Mouse (Mus musculus) monocyte, adult 2 months (primary cell): Measurements from ENCODE around the gene Cnnm2.
A peak's percentile ranks its signal among the peaks of the same experiment; 100 is the strongest.

ENCODE experiments used
- DNase-seq, 2 experiments: peaks; one replicate each; pipeline ENCODE4 v3.0.0; 2022; ENCODE audit warnings: low spot score in 2 of 2, low read depth in 1 of 2

Gene Cnnm2

DNA sequence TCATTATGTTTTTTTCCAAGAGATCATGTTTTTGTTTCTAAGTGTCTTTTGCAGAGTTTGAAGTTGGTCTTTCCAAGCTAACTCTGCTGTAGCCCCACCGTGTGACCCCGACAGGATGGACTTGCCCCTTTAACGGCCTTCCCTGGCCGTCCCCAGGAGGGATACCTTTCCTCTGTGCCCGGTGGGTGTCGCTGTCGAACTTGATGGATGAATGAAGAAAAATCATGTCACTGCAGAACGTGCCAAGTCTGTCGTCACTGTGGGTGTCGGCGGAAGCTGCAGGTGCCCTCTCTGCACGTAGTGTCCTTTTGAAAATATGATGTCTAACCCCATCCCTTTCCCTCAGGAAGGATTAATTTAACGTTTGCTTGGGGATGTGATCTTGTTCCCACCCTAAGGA, 117.0 kb downstream of the Cnnm2 start:
- no peak for DNase-seq

DNA sequence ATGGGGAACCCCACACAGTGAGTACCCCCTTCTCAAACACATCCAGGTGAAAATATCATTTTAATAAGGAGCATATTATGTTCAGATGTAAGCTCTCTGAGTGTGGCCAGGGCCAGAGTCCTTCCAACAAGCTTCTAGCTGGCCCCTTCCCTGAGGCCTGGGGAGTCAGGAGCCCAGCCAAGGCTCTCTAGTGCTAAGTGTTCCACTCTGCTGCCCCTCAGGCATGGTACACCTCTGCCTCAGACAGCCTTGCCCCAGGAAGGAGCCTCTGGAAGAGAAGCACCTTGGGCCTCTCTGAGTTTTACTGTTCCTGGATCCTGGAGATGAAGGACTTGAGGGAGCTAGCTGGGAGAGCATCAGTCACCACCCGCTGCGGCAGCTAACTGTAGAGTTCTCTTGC, 118.5 kb downstream of the Cnnm2 start:
- DNase-seq, result no peak

DNA sequence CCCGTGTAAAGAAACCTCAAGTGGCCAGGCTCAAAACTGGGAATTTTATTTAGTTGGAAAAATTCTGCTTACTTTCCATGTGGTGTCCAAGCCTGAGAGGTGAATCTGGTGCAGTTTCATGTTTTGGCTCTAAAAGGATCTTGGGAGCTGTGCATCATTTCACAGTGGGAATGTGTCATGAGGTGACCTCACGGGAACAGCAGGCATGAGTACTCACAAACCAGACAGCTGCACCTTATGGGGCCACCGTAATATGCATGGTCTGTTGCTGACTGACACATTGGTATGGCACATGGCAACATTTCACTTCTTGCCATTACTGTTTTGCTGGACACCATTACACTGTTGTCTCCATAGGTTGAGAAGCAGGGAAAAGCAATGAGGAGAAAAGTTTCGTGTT, 124.0 kb downstream of the Cnnm2 start:
- DNase-seq, result no peak

DNA sequence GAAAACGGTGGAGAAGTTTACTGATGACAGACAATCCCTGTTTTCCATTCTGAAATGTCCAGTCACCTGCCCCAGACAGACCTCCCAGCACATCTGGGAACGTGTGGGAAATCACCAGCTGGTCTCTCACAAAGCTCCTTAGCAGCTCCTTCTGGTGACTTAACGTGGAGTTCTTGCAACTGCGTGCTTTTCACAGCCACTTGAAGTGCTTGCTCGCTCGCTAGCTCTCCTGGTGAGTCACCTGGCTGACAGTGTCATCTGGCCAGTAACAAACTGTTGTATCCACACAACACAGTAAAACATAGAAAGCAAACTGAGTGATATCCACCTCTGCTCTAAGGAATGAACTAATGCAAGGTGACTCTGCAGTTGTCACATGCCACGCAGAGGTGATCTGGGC, 125.4 kb downstream of the Cnnm2 start:
- DNase-seq, result no peak

DNA sequence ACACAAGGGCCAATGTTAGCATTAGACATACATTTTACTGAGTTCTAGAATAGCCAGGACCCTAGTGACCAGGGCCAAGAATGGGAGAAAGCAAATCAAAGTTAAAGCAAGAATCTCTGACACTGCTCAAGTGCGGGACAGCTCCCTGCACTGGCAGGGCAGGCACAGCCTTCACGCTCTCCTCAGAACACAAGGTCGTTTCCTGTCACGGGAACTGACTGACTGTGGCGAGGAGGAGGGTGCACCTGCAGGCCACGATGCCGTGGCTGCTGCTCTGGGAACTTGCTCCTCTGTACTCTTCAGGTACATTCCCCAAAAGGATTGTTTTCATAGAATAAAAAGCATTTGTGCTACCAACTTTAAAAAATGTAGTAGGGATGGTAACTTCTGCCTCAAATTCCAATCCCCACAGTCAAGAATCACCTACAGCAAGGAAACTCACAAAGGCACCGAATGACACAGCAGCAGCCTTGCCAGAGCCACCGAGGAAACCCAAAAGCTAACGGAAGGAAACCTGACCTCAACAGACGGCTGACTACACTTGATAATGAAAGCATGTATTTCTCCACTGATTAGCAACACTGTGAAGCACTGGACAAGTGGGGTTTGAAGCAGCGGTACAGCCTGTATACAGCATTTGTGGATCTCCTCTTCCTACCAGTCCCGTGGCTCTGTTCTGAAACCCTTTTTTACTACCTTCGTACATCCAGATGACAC, 126.6 kb downstream of the Cnnm2 start:
- no peak for DNase-seq

DNA sequence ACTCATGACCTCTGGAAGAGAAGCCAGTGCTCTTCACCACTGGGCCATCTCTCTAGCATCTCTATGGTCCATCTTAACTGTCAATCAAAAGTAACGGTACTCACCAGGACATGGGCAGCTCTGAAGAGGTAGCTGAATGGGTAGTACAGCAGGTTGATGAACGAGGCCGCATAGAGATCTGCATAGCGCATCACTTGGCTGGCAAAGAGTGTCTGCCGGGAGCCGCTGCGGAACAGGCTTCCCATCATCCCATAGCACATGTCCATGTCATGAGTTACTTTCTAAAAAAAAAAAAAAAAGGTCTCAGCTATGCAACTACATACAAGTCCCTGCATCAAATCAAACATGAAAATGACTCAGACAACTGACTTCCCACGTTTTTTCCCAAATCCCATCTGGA, 128.3 kb downstream of the Cnnm2 start:
- DNase-seq, result no peak

DNA sequence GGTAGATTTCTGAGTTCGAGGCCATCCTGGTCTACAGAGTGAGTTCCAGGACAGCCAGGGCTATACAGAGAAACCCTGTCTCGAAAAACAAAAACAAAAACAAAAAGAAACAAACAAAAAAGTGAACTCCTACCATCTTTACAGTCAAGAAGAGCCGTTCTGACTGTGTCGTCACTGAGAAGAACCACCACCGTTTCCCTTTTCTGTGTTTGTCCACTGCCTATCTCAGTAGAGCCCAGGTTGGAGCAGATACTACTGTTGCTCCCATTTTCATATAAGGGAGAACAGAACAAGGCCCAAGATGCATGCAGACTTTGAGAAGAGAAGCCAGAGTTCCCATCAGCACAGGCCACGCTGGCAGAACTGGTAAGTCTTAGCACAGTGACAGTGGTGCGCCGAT, 129.3 kb downstream of the Cnnm2 start:
- no peak for DNase-seq

DNA sequence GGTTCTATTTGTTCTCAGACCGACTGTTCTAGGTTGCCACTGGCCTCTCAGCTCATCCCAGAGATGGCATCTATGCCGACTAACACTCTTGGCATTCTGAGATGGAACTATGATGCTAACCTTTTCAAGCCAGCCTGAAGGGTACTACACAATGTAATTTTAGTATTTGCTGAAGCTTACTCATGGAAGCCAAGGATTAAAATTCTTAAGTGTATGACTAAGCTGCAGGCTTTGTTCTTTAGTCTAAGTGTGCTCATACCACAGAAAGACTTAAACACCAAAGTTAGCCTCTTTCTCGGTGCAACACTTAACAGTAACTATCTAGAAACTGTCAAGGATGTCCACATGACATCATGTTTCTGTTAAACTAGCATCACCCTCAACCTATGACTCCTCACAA, 131.5 kb downstream of the Cnnm2 start:
- DNase-seq, result no peak

DNA sequence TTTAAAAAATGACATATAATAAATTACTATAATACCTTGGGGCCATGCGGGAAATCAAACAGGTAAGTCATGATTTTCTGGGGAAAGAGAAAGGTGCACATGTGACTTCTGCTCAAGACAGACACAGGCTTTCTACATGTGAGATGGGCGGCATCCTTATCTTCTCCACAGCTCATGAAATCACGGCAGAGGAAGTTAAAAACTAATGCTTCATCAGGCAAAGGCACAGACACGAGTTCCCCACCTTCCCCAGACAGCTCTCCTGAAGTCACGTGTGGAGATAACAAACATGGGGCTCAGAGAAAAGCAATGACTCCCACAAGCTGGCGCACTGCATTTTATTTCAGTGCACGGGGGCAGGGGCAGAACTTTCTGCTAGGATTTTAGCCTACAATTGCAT, 132.1 kb downstream of the Cnnm2 start:
- DNase-seq, result no peak

DNA sequence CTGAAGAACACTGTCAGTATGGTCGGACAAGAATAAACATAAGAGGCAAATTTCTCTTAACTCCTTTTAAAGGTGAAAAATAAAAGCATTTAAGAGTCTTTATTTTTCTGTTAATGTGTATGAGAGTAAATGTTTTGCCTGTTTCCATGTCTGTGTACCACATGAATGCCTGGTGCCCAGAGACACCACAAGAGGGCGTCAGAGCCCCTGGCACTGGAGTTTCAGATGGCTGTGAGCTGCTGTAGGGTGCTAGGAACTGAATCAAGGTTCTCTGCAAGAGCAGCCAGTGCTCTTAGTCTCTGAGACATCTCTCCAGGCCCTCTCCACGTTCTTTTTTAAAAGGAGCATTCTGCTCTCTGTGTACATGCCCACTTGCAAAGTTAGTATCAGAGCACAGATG, 135.7 kb downstream of the Cnnm2 start:
- no peak for DNase-seq

DNA sequence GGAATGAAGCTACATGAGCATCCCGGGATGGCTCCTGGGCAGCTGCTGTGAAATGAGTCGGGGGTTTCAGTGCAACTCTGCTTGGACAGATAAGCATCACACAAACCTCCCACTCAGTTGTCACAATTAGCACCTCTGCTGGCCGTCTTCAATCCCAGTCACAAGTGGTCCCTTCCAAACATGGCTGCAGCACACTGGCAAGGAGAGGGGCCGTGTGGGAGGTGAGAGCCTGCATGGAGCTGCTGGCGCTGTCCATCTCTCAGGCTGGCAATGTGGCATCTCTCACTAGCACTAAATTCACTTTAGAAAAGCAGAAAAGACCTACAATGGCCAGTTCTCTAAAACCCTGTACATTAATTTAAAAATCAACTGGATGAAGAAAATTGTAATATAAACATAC, 136.8 kb downstream of the Cnnm2 start:
- no peak for DNase-seq

DNA sequence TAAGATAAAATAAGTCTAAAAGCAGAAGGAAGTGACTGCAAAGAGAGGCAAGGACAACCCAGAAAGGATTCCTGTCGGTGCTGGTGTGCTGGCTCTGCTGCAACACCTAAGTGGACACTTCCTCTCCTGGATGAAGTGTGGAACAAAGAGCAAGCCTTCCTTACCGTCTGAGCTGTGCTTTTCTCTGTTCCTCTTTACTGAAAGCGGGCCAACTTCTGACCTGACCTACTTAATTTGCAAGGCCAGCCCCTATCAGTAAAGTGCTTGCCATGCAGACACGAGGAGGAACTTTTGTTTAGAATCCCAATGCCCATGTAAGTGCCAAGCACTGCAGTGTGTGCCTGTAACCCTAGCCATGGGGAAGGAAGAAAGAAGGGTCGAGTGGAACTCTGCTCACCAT, 137.9 kb downstream of the Cnnm2 start:
- DNase-seq, result peak; percentile 33

DNA sequence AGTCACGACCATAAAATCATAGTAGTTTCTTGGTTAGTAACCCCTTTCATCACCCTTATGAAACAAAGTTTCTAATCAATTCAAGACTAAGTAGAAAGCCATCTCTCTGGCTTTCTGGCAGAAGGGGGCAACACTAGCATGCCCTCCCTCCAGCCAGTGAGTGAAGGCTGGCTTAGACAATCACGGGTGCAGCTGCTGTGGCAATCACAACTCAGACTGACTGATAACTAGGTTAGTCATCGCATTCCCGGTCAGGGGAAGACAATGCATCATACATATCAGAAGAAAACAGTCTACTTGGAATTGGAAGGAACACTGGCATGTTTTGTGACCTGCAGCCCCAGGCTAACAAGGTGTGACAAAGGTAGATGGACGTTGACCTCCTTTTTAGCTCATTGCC, 138.5 kb downstream of the Cnnm2 start:
- DNase-seq, result no peak

DNA sequence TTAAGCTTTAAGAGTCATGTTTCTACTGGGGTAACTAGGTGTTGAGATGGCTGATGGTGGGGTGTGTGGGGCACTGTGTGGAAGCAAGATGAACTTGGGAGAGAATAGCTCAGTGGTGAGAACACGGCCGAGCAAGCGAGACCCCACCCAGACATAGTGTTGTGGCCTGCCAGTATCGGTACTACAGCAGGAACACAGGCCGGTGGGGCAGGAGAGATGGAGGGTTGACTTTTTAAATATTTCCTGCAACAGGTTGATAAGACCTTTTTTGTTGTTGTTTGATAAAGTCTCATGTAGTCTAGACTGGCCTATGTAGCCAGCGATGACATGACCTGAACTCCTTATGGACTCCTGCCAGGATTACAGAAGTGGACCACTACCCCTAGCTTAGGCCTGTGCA, 139.4 kb downstream of the Cnnm2 start:
- DNase-seq, result no peak

DNA sequence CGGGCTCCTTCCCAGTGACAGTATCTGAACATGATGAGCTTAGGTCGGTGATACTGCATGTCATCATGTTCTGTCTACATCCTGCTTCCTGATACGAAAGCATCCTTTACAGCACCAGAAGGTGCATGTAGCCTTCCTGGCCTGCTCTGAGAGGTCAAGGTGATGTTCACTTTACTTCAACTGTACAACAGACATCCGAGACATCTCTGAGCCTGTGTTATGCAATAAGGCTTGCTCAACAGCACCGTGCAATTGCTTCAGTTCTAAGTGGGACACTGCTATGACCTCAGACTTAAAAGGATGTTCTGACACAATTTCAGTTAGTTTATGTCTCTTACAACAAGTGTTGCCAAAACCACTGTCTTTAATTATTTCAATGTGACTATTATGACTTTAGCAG, 139.9 kb downstream of the Cnnm2 start:
- peak; percentile 46 to 65 for DNase-seq

DNA sequence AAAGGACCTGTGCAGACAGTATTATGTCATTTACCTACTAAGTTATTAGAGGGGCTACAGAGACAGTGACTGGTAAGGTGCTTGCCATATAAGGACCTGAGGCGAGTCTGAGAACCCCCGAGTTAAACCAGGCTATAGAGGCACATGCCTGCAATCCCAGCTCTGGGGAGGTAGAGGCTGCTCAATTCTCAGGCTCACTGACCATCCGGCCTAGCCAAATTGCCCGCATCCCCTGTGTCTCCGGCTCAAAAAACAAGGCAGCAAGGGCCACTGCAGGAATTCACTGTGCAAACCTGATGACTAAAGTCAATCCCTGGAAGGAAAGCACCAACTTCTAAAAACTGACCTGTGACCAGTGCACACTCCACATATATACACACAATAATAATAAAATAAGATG, 142.0 kb downstream of the Cnnm2 start:
- DNase-seq, result no peak

DNA sequence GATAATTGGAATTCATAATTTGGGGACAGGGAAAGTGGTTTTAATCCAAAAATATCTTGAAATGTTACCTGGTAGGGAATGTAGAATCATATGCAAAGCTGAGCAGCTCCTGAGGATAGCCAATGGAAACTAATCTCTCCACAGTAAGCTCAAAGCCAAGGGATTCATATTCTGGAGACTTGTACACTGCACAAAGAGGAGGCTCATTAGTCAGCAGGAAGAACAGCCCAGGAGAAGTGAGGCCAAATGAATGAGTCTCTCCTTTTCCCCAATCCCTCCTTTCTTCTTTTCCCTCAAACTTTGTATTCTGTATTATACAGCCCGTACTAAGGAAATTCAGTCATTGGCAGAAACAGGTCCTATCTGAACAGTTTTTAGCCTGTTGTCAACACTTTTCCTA, 143.5 kb downstream of the Cnnm2 start:
- DNase-seq, result no peak

DNA sequence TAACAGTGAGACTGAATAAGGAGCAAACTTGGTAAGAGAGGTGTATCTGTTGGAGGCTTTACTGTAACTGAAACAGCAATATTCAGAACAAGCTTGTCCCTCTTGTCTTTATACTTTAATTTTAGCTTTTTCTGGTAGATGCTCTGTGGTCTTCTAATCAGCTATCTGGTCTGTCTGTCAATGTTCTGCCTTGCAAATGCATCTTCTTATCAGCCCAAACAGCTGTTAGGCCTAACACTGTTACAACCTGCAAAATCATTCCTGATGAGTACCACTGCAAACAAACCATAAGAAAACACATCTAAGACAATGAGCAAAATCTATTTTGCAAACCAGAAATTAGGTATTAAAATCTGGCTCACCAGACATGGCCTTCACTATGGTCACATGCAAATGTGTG, 144.0 kb downstream of the Cnnm2 start:
- no peak for DNase-seq

DNA sequence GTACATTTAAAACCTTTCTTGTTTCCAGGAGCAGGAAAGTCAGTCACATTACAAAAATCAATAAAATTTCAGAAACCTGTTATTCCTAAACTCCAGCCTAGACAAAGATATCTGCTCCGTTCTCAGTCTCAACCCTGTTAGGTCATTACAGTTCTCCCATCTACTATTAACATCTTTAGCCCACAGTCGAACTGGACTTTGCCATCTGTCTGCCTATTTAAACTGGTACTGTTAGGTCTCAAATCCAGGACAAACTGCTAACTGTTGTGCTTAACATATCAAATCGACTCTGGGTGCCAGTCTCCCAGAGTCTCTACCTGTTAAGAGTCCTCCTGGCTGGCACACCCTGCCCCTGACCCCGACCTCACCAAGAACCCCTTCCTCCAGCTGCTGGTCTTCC, 144.6 kb downstream of the Cnnm2 start:
- no peak for DNase-seq

DNA sequence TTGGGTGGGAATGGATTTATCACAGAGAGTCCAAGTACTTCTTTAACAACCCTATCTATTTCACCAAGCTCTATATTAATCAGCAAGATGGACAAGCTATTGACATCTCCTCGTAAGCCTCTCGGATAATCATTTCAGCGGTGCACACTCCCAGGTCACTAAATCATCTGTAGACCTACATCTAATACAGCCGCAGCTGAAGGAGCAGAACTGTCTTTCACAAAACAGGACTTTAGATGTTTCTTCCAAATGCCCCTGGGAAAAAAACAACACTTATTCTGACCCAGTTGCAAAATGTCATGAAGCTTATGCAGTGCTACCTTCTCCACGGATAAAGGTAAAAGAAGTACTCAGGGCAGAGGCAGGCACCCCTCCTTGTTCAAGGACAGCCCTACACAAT, 146.8 kb downstream of the Cnnm2 start:
- DNase-seq, result no peak

DNA sequence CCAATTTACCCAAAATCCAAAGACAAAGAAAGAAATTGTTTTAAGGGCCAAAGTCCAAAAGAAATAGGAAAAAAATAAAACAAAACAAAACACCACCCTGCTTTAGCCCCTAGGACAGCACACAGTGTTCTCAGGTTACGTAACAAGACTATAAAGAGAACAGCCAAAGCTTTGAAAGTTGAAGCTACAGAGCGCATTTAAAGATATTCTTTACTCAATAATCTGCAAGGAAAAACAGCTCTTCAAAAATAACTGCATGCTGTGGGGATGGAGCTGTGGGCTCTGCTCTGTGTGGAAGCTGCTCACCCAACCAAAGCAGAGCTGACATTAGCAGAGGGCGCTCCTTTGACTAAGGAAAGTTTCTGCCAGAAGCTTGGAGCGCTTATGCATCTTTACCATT, 147.6 kb downstream of the Cnnm2 start:
- DNase-seq, result no peak

DNA sequence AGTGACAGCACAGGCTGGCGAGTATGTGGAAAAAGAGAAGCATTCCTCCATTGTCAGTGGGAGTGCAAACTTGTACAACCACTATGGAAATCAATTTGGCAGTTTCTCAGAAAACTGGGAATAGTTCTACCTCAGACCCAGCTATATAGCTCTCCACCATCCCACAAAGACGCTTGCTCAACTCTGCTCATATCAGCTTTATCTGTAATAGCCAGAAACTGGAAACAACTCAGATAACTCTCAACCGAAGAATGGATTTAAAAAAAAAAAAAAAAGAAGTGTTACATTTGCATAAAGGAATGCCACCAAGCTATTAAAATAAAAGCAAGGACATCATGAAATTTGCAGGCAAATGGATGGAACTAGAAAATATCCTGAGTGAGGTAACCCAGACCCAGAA, 150.1 kb downstream of the Cnnm2 start:
- DNase-seq, result no peak

DNA sequence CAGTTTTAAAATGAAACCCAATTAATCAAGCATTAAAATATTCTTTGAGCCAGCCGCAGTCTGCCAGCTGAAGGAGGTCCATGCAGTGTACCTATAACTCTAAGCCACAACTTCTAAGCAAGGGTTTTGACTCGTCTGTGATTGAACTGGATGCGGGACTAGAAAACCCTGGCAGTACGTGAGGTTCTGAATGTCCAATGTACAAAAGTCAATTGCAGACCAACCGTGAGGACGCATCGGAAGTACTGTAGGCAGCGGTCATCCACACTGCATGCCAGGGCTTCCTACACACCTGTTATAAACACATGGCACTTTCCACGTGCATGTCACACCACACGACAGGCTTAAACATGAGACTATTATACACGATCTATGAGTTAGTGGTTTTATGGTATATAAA, 152.2 kb downstream of the Cnnm2 start:
- no peak for DNase-seq
